Mouse (Mus musculus) kidney, embryonic 16.5 days (tissue): Measurements from ENCODE around the gene Rnase4. TPM values are rescaled to one million over a fixed set of nuclear protein-coding genes. Genes with fewer than 3 reads are reported as not detected.

ENCODE experiments used
- ATAC-seq: fragments of 200-750 bp; cut with Nextera tagmentation; 2 replicates; pipeline ENCODE4 v1.8.0; 2017; ENCODE audit warnings: moderate TSS enrichment; ENCODE audit not compliant: low FRiP score, low TSS enrichment
- H3K27ac ChIP-seq: fragments of 300-500 bp; sonication (generic); 2 replicates; pipeline ENCODE4 v1.5.1; 2014; ENCODE audit warnings: low read length
- H3K27me3 ChIP-seq: fragments of 300-500 bp; sonication (generic); 2 replicates; pipeline ENCODE4 v1.6.1; 2014; ENCODE audit warnings: low read length, control low read depth, mixed read lengths; ENCODE audit not compliant: insufficient read depth
- H3K36me3 ChIP-seq: fragments of 300-500 bp; sonication (generic); 2 replicates; pipeline ENCODE4 v1.6.1; 2014; ENCODE audit warnings: low read length, control low read depth, mixed read lengths; ENCODE audit not compliant: insufficient read depth
- H3K4me1 ChIP-seq: fragments of 300-500 bp; sonication (generic); 2 replicates; pipeline ENCODE4 v1.6.1; 2014; ENCODE audit warnings: low read length, control low read depth, mixed read lengths; ENCODE audit not compliant: insufficient read depth
- H3K4me2 ChIP-seq: fragments of 300-500 bp; sonication (generic); replicated peaks from 2 replicates; pipeline ENCODE4 v1.6.1; 2014; ENCODE audit warnings: low read depth, low read length
- H3K4me3 ChIP-seq: fragments of 300-500 bp; sonication (generic); 2 replicates; pipeline ENCODE4 v1.5.1; 2014; ENCODE audit warnings: mild to moderate bottlenecking, low read length
- H3K9ac ChIP-seq: fragments of 300-500 bp; sonication (generic); replicated peaks from 2 replicates; pipeline ENCODE4 v1.6.1; 2014; ENCODE audit warnings: low read length
- H3K9me3 ChIP-seq: fragments of 300-500 bp; sonication (generic); 2 replicates; pipeline ENCODE4 v1.6.1; 2016; ENCODE audit warnings: low read length, control low read depth
- WGBS: fragments of 180-500 bp; shearing (Covaris S2); extraction: QIAGEN DNeasy Blood & Tissue Kit; methylation state at CpG from one replicate; pipeline ENCODE4 v1.1.7; 2014; 5-methylcytosine and 5-hydroxymethylcytosine counted together
- polyA plus RNA-seq: library from polyadenylated mRNA; unstranded; fragments of >200 nt; fragmentation: Nextera tagmentation; extraction: Ambion mirVana; gene quantifications from 2 replicates; pipeline ENCODE4 v1.2.1, GENCODE M21; 2015

Gene Rnase4
- polyA plus RNA-seq, 1 experiment from 2014 or later: 47.7 TPM

- no peak for ATAC-seq
- no peak overlapping the region for H3K4me2 ChIP-seq
- no peaks in the 10 kb centered on the region for H3K36me3 ChIP-seq
- 88% methylated on average over 4 of the region's 4 CpGs for WGBS
- no peaks in the 10 kb centered on the region for H3K4me1 ChIP-seq
- no peaks in the 10 kb centered on the region for H3K27me3 ChIP-seq
- no peak overlapping the region for H3K4me3 ChIP-seq
- no peak overlapping the region for H3K9ac ChIP-seq
- no peak overlapping the region for H3K27ac ChIP-seq
- H3K9me3 ChIP-seq: no peaks in the 10 kb centered on the region
These were observed 51.2 kb downstream of the Rnase4 start for GRCm38 (mm10) chr14:51142119-51142518.

- no peaks in the 10 kb centered on the region for H3K4me1 ChIP-seq
- no peaks in the 10 kb centered on the region for H3K9me3 ChIP-seq
- H3K36me3 ChIP-seq: no peaks in the 10 kb centered on the region
- H3K27me3 ChIP-seq: no peaks in the 10 kb centered on the region
- H3K4me3 ChIP-seq: no peak overlapping the region
- H3K9ac ChIP-seq: no peak overlapping the region
- H3K4me2 ChIP-seq: no peak overlapping the region
- WGBS: 84% methylated on average over 3 of the region's 3 CpGs
- no peak for ATAC-seq
- H3K27ac ChIP-seq: no peak overlapping the region
These were observed 51.7 kb downstream of the Rnase4 start for GRCm38 (mm10) chr14:51142568-51142967.

- Histone ChIP-seq H3K36me3 (no peaks in the 10 kb centered on the region), H3K27me3 (no peaks in the 10 kb centered on the region), H3K9ac (no peak overlapping the region), H3K27ac (no peak overlapping the region), H3K4me2 (no peak overlapping the region), H3K4me3 (no peak overlapping the region), H3K4me1 (no peaks in the 10 kb centered on the region), H3K9me3 (no peaks in the 10 kb centered on the region)
- no peak for ATAC-seq
- WGBS: 73% methylated on average over 4 of the region's 4 CpGs
These were observed 52.4 kb downstream of the Rnase4 start for GRCm38 (mm10) chr14:51143287-51143686.

- Histone ChIP-seq H3K4me1 (no peaks in the 10 kb centered on the region), H3K4me2 (no peak overlapping the region), H3K36me3 (no peaks in the 10 kb centered on the region), H3K4me3 (no peak overlapping the region), H3K27ac (no peak overlapping the region), H3K9ac (no peak overlapping the region), H3K9me3 (no peaks in the 10 kb centered on the region), H3K27me3 (no peaks in the 10 kb centered on the region)
- ATAC-seq: no peak
- 58% methylated on average over 2 of the region's 2 CpGs for WGBS
These were observed 53.1 kb downstream of the Rnase4 start for GRCm38 (mm10) chr14:51143937-51144336.

GRCm38 (mm10) chr14:51144451-51144850 is 53.6 kb downstream of the Rnase4 start:
- H3K9me3 ChIP-seq: no peaks in the 10 kb centered on the region
- 92% methylated on average over 4 of the region's 4 CpGs for WGBS
- H3K9ac ChIP-seq: no peak overlapping the region
- H3K4me2 ChIP-seq: no peak overlapping the region
- H3K4me1 ChIP-seq: no peaks in the 10 kb centered on the region
- no peak overlapping the region for H3K27ac ChIP-seq
- ATAC-seq: no peak
- H3K4me3 ChIP-seq: no peak overlapping the region
- no peaks in the 10 kb centered on the region for H3K36me3 ChIP-seq
- H3K27me3 ChIP-seq: no peaks in the 10 kb centered on the region

GRCm38 (mm10) chr14:51145521-51145920 is 54.6 kb downstream of the Rnase4 start:
- ATAC-seq: no peak
- Histone ChIP-seq H3K36me3 (no peaks in the 10 kb centered on the region), H3K9me3 (no peaks in the 10 kb centered on the region), H3K27ac (no peak overlapping the region), H3K9ac (no peak overlapping the region), H3K4me2 (no peak overlapping the region), H3K27me3 (no peaks in the 10 kb centered on the region), H3K4me1 (no peaks in the 10 kb centered on the region), H3K4me3 (no peak overlapping the region)
- WGBS: 80% methylated on average over 6 of the region's 6 CpGs

GRCm38 (mm10) chr14:51146685-51147084 is 55.8 kb downstream of the Rnase4 start, which contains the start of gene Rnase1:
Gene Rnase1, minus strand, starts transcription at chr14:51146785.
- WGBS: 80% methylated on average over 2 of the region's 2 CpGs
- Histone ChIP-seq H3K4me2 (no peak within 1 kb of the TSS), H3K36me3 (no peaks in the 10 kb centered on the region), H3K4me1 (no peaks in the 10 kb centered on the region), H3K4me3 (no peak within 1 kb of the TSS), H3K9me3 (no peaks in the 10 kb centered on the region), H3K9ac (no peak within 1 kb of the TSS), H3K27ac (no peak within 1 kb of the TSS), H3K27me3 (no peaks in the 10 kb centered on the region)
- no peak for ATAC-seq

- no peak for ATAC-seq
- no peaks in the 10 kb centered on the region for H3K4me1 ChIP-seq
- H3K4me3 ChIP-seq: no peak overlapping the region
- H3K27me3 ChIP-seq: no peaks in the 10 kb centered on the region
- no peak overlapping the region for H3K27ac ChIP-seq
- H3K36me3 ChIP-seq: no peaks in the 10 kb centered on the region
- no peak overlapping the region for H3K9ac ChIP-seq
- no peaks in the 10 kb centered on the region for H3K9me3 ChIP-seq
- H3K4me2 ChIP-seq: no peak overlapping the region
- 66% methylated on average over 3 of the region's 3 CpGs for WGBS
These were observed 57.1 kb downstream of the Rnase4 start for GRCm38 (mm10) chr14:51148006-51148405.

GRCm38 (mm10) chr14:51149164-51149563 is 58.3 kb downstream of the Rnase4 start:
- H3K4me2 ChIP-seq: no peak overlapping the region
- H3K4me3 ChIP-seq: no peak overlapping the region
- no peaks in the 10 kb centered on the region for H3K4me1 ChIP-seq
- H3K9ac ChIP-seq: no peak overlapping the region
- H3K9me3 ChIP-seq: no peaks in the 10 kb centered on the region
- WGBS: 25% methylated on average over 5 of the region's 5 CpGs
- ATAC-seq: 0 out of 2 replicates have a peak, but pooled peaks have one; percentile 35
- H3K36me3 ChIP-seq: no peaks in the 10 kb centered on the region
- H3K27ac ChIP-seq: no peak overlapping the region
- H3K27me3 ChIP-seq: no peaks in the 10 kb centered on the region

- H3K4me3 ChIP-seq: no peak overlapping the region
- ATAC-seq: no peak
- WGBS: 86% methylated on average over 3 of the region's 3 CpGs
- no peaks in the 10 kb centered on the region for H3K36me3 ChIP-seq
- H3K9me3 ChIP-seq: no peaks in the 10 kb centered on the region
- H3K27ac ChIP-seq: no peak overlapping the region
- no peak overlapping the region for H3K4me2 ChIP-seq
- H3K9ac ChIP-seq: no peak overlapping the region
- no peaks in the 10 kb centered on the region for H3K27me3 ChIP-seq
- no peaks in the 10 kb centered on the region for H3K4me1 ChIP-seq
These were observed 59.4 kb downstream of the Rnase4 start for GRCm38 (mm10) chr14:51150206-51150831.
